Mouse (Mus musculus) heart, adult 8-10 months (tissue): ENCODE results near the gene Ccnd2. TPM values are rescaled to one million over a fixed set of nuclear protein-coding genes. Genes with fewer than 3 reads are reported as not detected.

ENCODE experiments used
- DNase-seq: peaks from one replicate; pipeline ENCODE4 v3.0.0; 2022; ENCODE audit warnings: low spot score
- total RNA-seq, 4 experiments: library from RNA; stranded (reverse); gene quantifications; 2 replicates each; pipeline ENCODE4 v1.2.4; 2022

Gene Ccnd2
- total RNA-seq, result 100 to 1,000 TPM; 113 to 158 (median 137) TPM

GRCm38 (mm10) chr6:127152106-127152951, at the start of gene Ccnd2:
Gene Ccnd2 (minus strand): TSS chr6:127152193.
- DNase-seq, result peak; percentile 87

GRCm38 (mm10) chr6:127196985-127197384, 45.0 kb upstream of the Ccnd2 start:
- DNase-seq, result no peak

- DNase-seq, result no peak
Observed at GRCm38 (mm10) chr6:127181296-127181695, 29.3 kb upstream of the Ccnd2 start.

GRCm38 (mm10) chr6:127179056-127179759, 27.2 kb upstream of the Ccnd2 start:
- DNase-seq, result no peak

GRCm38 (mm10) chr6:127177962-127178361, 26.0 kb upstream of the Ccnd2 start:
- no peak for DNase-seq

GRCm38 (mm10) chr6:127177441-127177840, 25.4 kb upstream of the Ccnd2 start:
- no peak for DNase-seq

- peak; percentile 23 for DNase-seq
Observed at GRCm38 (mm10) chr6:127172461-127172860, 20.5 kb upstream of the Ccnd2 start.

GRCm38 (mm10) chr6:127170734-127171133, 18.7 kb upstream of the Ccnd2 start:
- no peak for DNase-seq

GRCm38 (mm10) chr6:127165663-127166062, 13.7 kb upstream of the Ccnd2 start:
- no peak for DNase-seq

GRCm38 (mm10) chr6:127162842-127163241, 10.8 kb upstream of the Ccnd2 start:
- DNase-seq, result peak; percentile 48

- DNase-seq, result no peak
Observed at GRCm38 (mm10) chr6:127157321-127157720, 5.3 kb upstream of the Ccnd2 start.

GRCm38 (mm10) chr6:127155468-127155867, 3.5 kb upstream of the Ccnd2 start:
- DNase-seq, result peak; percentile 41

GRCm38 (mm10) chr6:127154708-127155268, 2.8 kb upstream of the Ccnd2 start:
- peak; percentile 68 for DNase-seq

GRCm38 (mm10) chr6:127153972-127154707, 2.1 kb upstream of the Ccnd2 start:
- DNase-seq, result no peak

- DNase-seq, result peak; percentile 58
Observed at GRCm38 (mm10) chr6:127153296-127153800, 1.4 kb upstream of the Ccnd2 start.

- DNase-seq, result peak; percentile 53
Observed at GRCm38 (mm10) chr6:127151565-127152105, 358 bp downstream of the Ccnd2 start.

GRCm38 (mm10) chr6:127150663-127151564, 1.1 kb downstream of the Ccnd2 start:
- DNase-seq, result peak; percentile 82

GRCm38 (mm10) chr6:127149944-127150662, 1.9 kb downstream of the Ccnd2 start:
- peak; percentile 28 for DNase-seq

GRCm38 (mm10) chr6:127149303-127149943, 2.6 kb downstream of the Ccnd2 start:
- DNase-seq, result peak; percentile 40
